Comparison of ENCODE assay signal across 26 mouse cellular contexts in the genomic region with DNA sequence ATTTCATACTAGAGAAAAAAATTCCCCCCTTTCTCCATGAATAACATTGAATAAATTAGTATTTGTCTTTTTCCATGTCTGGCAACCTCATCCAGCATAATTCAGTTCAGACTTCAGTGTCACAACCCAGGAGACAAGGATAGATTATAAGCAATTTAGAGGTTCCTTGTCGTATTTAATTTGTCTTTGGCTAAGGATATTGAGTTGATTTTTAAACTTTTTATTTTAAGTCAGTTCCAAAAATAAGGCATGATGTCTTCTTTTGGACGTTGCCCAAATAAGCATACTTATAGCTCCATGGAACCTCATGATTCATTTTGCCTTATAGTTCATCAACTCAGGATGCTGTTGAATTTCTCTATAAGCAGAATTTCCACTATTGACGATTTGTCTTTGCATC.
DNase-seq lines count a peak whose midpoint lies in the region; ATAC-seq and TF ChIP-seq lines count a peak whose summit lies in the region.
"Had no signal": no experiment of that assay in that cellular context is flagged by ENCODE, and none has a peak within 500 bp of the region (broad histone marks: within the 10 kb centered on the region; RNA-seq: fewer than 3 reads in every experiment).

No protein-coding gene starts in this region.

- no peaks in the 10 kb centered on the region for H3K4me1 ChIP-seq in embryonic facial prominence, embryonic 15.5 days
- H3K4me1 ChIP-seq in kidney, adult 2 months (ENCODE audit: control insufficient read depth, insufficient read depth, low read length), result no peaks in the 10 kb centered on the region
- H3K4me1 ChIP-seq: embryonic facial prominence, embryonic 12.5 days; forebrain, embryonic 13.5 days; forebrain, embryonic 15.5 days had no signal

- H3K27me3 ChIP-seq in embryonic facial prominence, embryonic 15.5 days, result no peaks in the 10 kb centered on the region
- no peaks in the 10 kb centered on the region for H3K27me3 ChIP-seq in kidney, adult 2 months (replicated peaks; ENCODE audit: control insufficient read depth, insufficient read depth, low read length)
- H3K27me3 ChIP-seq: CH12.LX; embryonic facial prominence, embryonic 12.5 days; forebrain, embryonic 13.5 days; forebrain, embryonic 15.5 days had no signal

- peak; percentile 55; the same call in 1 of the 2 replicates for ATAC-seq in frontal cortex, adult (ENCODE audit: low TSS enrichment)
- peak; percentile 43; the same call in 1 of the 2 replicates for ATAC-seq in embryonic facial prominence, embryonic 15.5 days (ENCODE audit: insufficient number of reproducible peaks, low FRiP score, low TSS enrichment, low read depth)
- ATAC-seq: CD4-positive, CD25-positive, alpha-beta regulatory T cell, adult 4 months; forebrain, embryonic 13.5 days; forebrain, embryonic 15.5 days; forebrain, postnatal 0 days had no signal

- no peak overlapping the region for H3K4me2 ChIP-seq in embryonic facial prominence, embryonic 15.5 days (replicated peaks)
- H3K4me2 ChIP-seq: embryonic facial prominence, embryonic 12.5 days; forebrain, embryonic 13.5 days; forebrain, embryonic 15.5 days had no signal

- no peak for TF ChIP-seq CTCF in kidney, adult 2 months (conservative IDR thresholded peaks at IDR 0.05; ENCODE audit: insufficient read depth, insufficient read length, low read depth, low read length)

- H3K9ac ChIP-seq in embryonic facial prominence, embryonic 15.5 days, result no peak overlapping the region
- H3K9ac ChIP-seq: embryonic facial prominence, embryonic 12.5 days; forebrain, embryonic 13.5 days; forebrain, embryonic 15.5 days; forebrain, postnatal 0 days had no signal

- H3K4me3 ChIP-seq in embryonic facial prominence, embryonic 15.5 days (replicated peaks), result no peak overlapping the region
- no peak overlapping the region for H3K4me3 ChIP-seq in kidney, adult 2 months (ENCODE audit: insufficient read depth, low read depth, low read length)
- H3K4me3 ChIP-seq: embryonic facial prominence, embryonic 12.5 days; forebrain, embryonic 13.5 days; forebrain, embryonic 15.5 days had no signal

- H3K27ac ChIP-seq in embryonic facial prominence, embryonic 15.5 days (replicated peaks), result no peak overlapping the region
- H3K27ac ChIP-seq in kidney, adult 2 months (ENCODE audit: insufficient read depth, low read depth, low read length), result no peak overlapping the region
- H3K27ac ChIP-seq: embryonic facial prominence, embryonic 12.5 days; forebrain, embryonic 13.5 days; forebrain, embryonic 15.5 days had no signal

- no peaks in the 10 kb centered on the region for H3K36me3 ChIP-seq in embryonic facial prominence, embryonic 15.5 days
- no peaks in the 10 kb centered on the region for H3K36me3 ChIP-seq in kidney, adult 2 months (ENCODE audit: control insufficient read depth, insufficient read depth, low read length)
- H3K36me3 ChIP-seq: embryonic facial prominence, embryonic 12.5 days; forebrain, embryonic 15.5 days; G1E had no signal

- 53% methylated on average over 3 of the region's 3 CpGs for WGBS in embryonic facial prominence, embryonic 15.5 days
- WGBS in kidney, adult 2 months, result 68% methylated on average over 3 of the region's 3 CpGs

- H3K9me3 ChIP-seq in embryonic facial prominence, embryonic 15.5 days (replicated peaks), result no peaks in the 10 kb centered on the region
- H3K9me3 ChIP-seq: embryonic facial prominence, embryonic 12.5 days; forebrain, embryonic 13.5 days; forebrain, embryonic 15.5 days had no signal

- no peak for TF ChIP-seq POLR2A in kidney, adult 2 months (IDR thresholded peaks at IDR 0.05; ENCODE audit: low read depth, low read length)

- no peak for DNase-seq in frontal cortex, postnatal 36 days (ENCODE audit: low spot score in 2 of 2)
- DNase-seq in 3T3-L1 (ENCODE audit: low read depth, low spot score), result peak; percentile 46
- DNase-seq in NIH3T3 (ENCODE audit: low read depth), result peak; percentile 57
- DNase-seq in layer of hippocampus, postnatal 36 days, result no peak
- no peak for DNase-seq in kidney, adult 2 months
- DNase-seq in adrenal gland, postnatal 4 days (ENCODE audit: low spot score in 2 of 2), result no peak
- DNase-seq: adrenal gland, adult 2 months; adrenal gland, postnatal 10 days; adrenal gland, postnatal 25 days; B cell, adult 2 months; cerebellum, adult 11 months; cerebellum, adult 18-20 months; cerebellum, adult 8-10 months; cerebellum, adult 9-11 months; cerebellum, postnatal 14 days; cerebellum, postnatal 36 days; embryo, embryonic 11 days; forebrain, postnatal 0 days had no signal

Comparison
In these comparisons a context has a peak if more than half of its experiments do, and no peak if none do; other contexts are left out.
1. DNase-seq: peak in 3T3-L1 (single experiment) and NIH3T3 (single experiment); none in frontal cortex, postnatal 36 days (0 of 2), layer of hippocampus, postnatal 36 days (0 of 2), kidney, adult 2 months (single experiment) and adrenal gland, postnatal 4 days (0 of 2).